Mouse (Mus musculus): ENCODE data around the gene Tfip11.

Tfip11 gene

GRCm38 (mm10) chr5:112320379-112320778, 5.8 kb upstream of the Tfip11 start:
- DNase-seq (ENCODE audit: low read depth, low spot score), result no peak

- DNase-seq (ENCODE audit: low read depth, low spot score), result no peak
These were observed 5.2 kb upstream of the Tfip11 start for GRCm38 (mm10) chr5:112320936-112321335.

- DNase-seq (ENCODE audit: low read depth, low spot score), result no peak
These were observed 4.8 kb upstream of the Tfip11 start for GRCm38 (mm10) chr5:112321376-112321775.

- no peak for DNase-seq (ENCODE audit: low read depth, low spot score)
These were observed 2.9 kb upstream of the Tfip11 start for GRCm38 (mm10) chr5:112323246-112323645.

- DNase-seq (ENCODE audit: low read depth, low spot score), result peak; percentile 58
These were observed 1.3 kb upstream of the Tfip11 start for GRCm38 (mm10) chr5:112324637-112325545.

- no peak for DNase-seq (ENCODE audit: low read depth, low spot score)
These were observed 370 bp downstream of the Tfip11 start for GRCm38 (mm10) chr5:112326446-112327009.

- DNase-seq (ENCODE audit: low read depth, low spot score), result no peak
These were observed 1.7 kb downstream of the Tfip11 start for GRCm38 (mm10) chr5:112327854-112328253.

- DNase-seq (ENCODE audit: low read depth, low spot score), result no peak
These were observed 3.8 kb downstream of the Tfip11 start for GRCm38 (mm10) chr5:112329805-112330564.

- DNase-seq (ENCODE audit: low read depth, low spot score), result peak; percentile 44
These were observed 9.3 kb downstream of the Tfip11 start for GRCm38 (mm10) chr5:112335473-112335872.

- no peak for DNase-seq (ENCODE audit: low read depth, low spot score)
These were observed 10.8 kb downstream of the Tfip11 start for GRCm38 (mm10) chr5:112337004-112337403.

GRCm38 (mm10) chr5:112339215-112339614, 13.1 kb downstream of the Tfip11 start:
- DNase-seq (ENCODE audit: low read depth, low spot score), result no peak

- peak; percentile 89 for DNase-seq (ENCODE audit: low read depth, low spot score)
These were observed 16.5 kb downstream of the Tfip11 start, which contains the start of the genes Srrd and Hps4 for GRCm38 (mm10) chr5:112342463-112343204. Gene Srrd (minus strand): TSS chr5:112343040. Gene Hps4 (plus strand): TSS chr5:112343083.

GRCm38 (mm10) chr5:112343205-112343595, 17.0 kb downstream of the Tfip11 start:
- DNase-seq (ENCODE audit: low read depth, low spot score), result no peak

GRCm38 (mm10) chr5:112344092-112344960, 18.2 kb downstream of the Tfip11 start:
- DNase-seq (ENCODE audit: low read depth, low spot score), result no peak

- DNase-seq (ENCODE audit: low read depth, low spot score), result no peak
These were observed 20.2 kb downstream of the Tfip11 start for GRCm38 (mm10) chr5:112346211-112346965.

- DNase-seq (ENCODE audit: low read depth, low spot score), result no peak
These were observed 23.0 kb downstream of the Tfip11 start for GRCm38 (mm10) chr5:112349169-112349568.

GRCm38 (mm10) chr5:112355493-112355892, 29.3 kb downstream of the Tfip11 start:
- DNase-seq (ENCODE audit: low read depth, low spot score), result no peak

GRCm38 (mm10) chr5:112355910-112356309, 29.8 kb downstream of the Tfip11 start, which contains the start of gene Gm6583:
Gene Gm6583 (minus strand): TSS chr5:112356033.
- DNase-seq (ENCODE audit: low read depth, low spot score), result no peak

- DNase-seq (ENCODE audit: low read depth, low spot score), result no peak
These were observed 30.2 kb downstream of the Tfip11 start for GRCm38 (mm10) chr5:112356322-112356721.

- no peak for DNase-seq (ENCODE audit: low read depth, low spot score)
These were observed 33.4 kb downstream of the Tfip11 start for GRCm38 (mm10) chr5:112359520-112359919.
